Mouse (Mus musculus) MEL (cell line): Measurements from ENCODE around the gene Zfc3h1. TPM values are rescaled to one million over a fixed set of nuclear protein-coding genes. Genes with fewer than 3 reads are reported as not detected.

Experiments used
- DNase-seq: peaks from one replicate; pipeline ENCODE4 v3.0.0; 2011; ENCODE audit warnings: low read depth, low spot score
- H3K27ac ChIP-seq: 2 replicates; pipeline ENCODE4 v1.5.1; 2012; ENCODE audit warnings: low read depth, mild to moderate bottlenecking, control low read depth, low read length, moderate library complexity; ENCODE audit not compliant: control insufficient read depth
- H3K27me3 ChIP-seq, 2 experiments: fragments of 150-350 bp in 1 of 2; sonication (generic) in 1 of 2; 2 replicates each; pipeline ENCODE4 v1.6.1; 2012; ENCODE audit warnings: low read length in 2 of 2, mild to moderate bottlenecking in 2 of 2, improper control_type of control experiment in 1 of 2, moderate library complexity in 1 of 2; ENCODE audit not compliant: insufficient read depth in 2 of 2, control insufficient read depth in 1 of 2
- H3K36me3 ChIP-seq, 2 experiments: 2 replicates each; pipeline ENCODE4 v1.6.1; 2012 to 2014; ENCODE audit warnings: low read length in 2 of 2, improper control_type of control experiment in 1 of 2, inconsistent platforms in 1 of 2, mild to moderate bottlenecking in 1 of 2; ENCODE audit not compliant: insufficient read depth in 2 of 2, control insufficient read depth in 1 of 2
- H3K4me1 ChIP-seq, 2 experiments: fragments of 150-350 bp in 1 of 2; sonication (generic) in 1 of 2; 2 replicates each; pipeline ENCODE4 v1.6.1; 2012; ENCODE audit warnings: low read length in 2 of 2, improper control_type of control experiment in 1 of 2, mild to moderate bottlenecking in 1 of 2; ENCODE audit not compliant: insufficient read depth in 2 of 2, control insufficient read depth in 1 of 2
- H3K4me3 ChIP-seq, 2 experiments: fragments of 150-350 bp in 1 of 2; sonication (generic) in 1 of 2; 2 replicates each; pipeline ENCODE4 v1.5.1; 2012; ENCODE audit warnings: low read depth in 2 of 2, low read length in 2 of 2, mild to moderate bottlenecking in 2 of 2, moderate library complexity in 2 of 2, control low read depth in 1 of 2, improper control_type of control experiment in 1 of 2; ENCODE audit not compliant: control insufficient read depth in 1 of 2, insufficient read depth in 1 of 2
- H3K79me2 ChIP-seq: 2 replicates; pipeline ENCODE4 v1.6.1; 2012; ENCODE audit warnings: mild to moderate bottlenecking, low read length, moderate library complexity; ENCODE audit not compliant: control insufficient read depth, poor library complexity, insufficient read depth
- H3K9ac ChIP-seq: 2 replicates; pipeline ENCODE4 v1.6.1; 2012; ENCODE audit warnings: low read depth, mild to moderate bottlenecking, control low read depth, low read length, moderate library complexity; ENCODE audit not compliant: control insufficient read depth, poor library complexity, severe bottlenecking
- H3K9me3 ChIP-seq: fragments of 150-350 bp; sonication (generic); replicated peaks from 2 replicates; pipeline ENCODE4 v1.6.1; 2012; ENCODE audit warnings: mild to moderate bottlenecking, low read length, improper control_type of control experiment, moderate library complexity; ENCODE audit not compliant: insufficient read depth
- CTCF ChIP-seq, 3 experiments: IDR thresholded peaks in 2 of 3; conservative IDR thresholded peaks in 1 of 3; 2 replicates each; pipeline ENCODE4 v1.5.1; 2011 to 2012; ENCODE audit warnings: low read length in 3 of 3, low read depth in 2 of 3, mild to moderate bottlenecking in 2 of 3, improper control_type of control experiment in 1 of 3, inconsistent platforms in 1 of 3, mixed read lengths in 1 of 3, moderate library complexity in 1 of 3; ENCODE audit not compliant: control insufficient read depth in 1 of 3, insufficient read depth in 1 of 3, poor library complexity in 1 of 3, severe bottlenecking in 1 of 3
- ELF1 ChIP-seq: IDR thresholded peaks from 2 replicates; pipeline ENCODE4 v1.6.1; 2014; ENCODE audit warnings: low read depth, mild to moderate bottlenecking, inconsistent platforms, low read length, improper control_type of control experiment, moderate library complexity
- GABPA ChIP-seq: IDR thresholded peaks from 2 replicates; pipeline ENCODE4 v1.6.1; 2012; ENCODE audit warnings: low read depth, mild to moderate bottlenecking, inconsistent platforms, low read length, improper control_type of control experiment, moderate library complexity
- GATA1 ChIP-seq: IDR thresholded peaks from 2 replicates; pipeline ENCODE4 v1.6.1; 2011; ENCODE audit warnings: low read depth, low read length, improper control_type of control experiment
- KAT2A ChIP-seq: conservative IDR thresholded peaks from 2 replicates; pipeline ENCODE4 v1.6.1; 2012; ENCODE audit warnings: low read depth, low read length, improper control_type of control experiment, inconsistent platforms
- MAFK ChIP-seq: IDR thresholded peaks from 2 replicates; pipeline ENCODE4 v1.6.1; 2011; ENCODE audit warnings: low read depth, mild to moderate bottlenecking, low read length, improper control_type of control experiment, borderline replicate concordance
- MAX ChIP-seq: IDR thresholded peaks from 2 replicates; pipeline ENCODE4 v1.6.1; 2011; ENCODE audit warnings: low read length, improper control_type of control experiment
- MEF2A ChIP-seq: IDR thresholded peaks from 2 replicates; pipeline ENCODE4 v1.6.1; 2014; ENCODE audit warnings: low read depth, mild to moderate bottlenecking, inconsistent platforms, low read length, improper control_type of control experiment; ENCODE audit not compliant: poor library complexity, insufficient replicate concordance, severe bottlenecking; ENCODE audit errors: extremely low read depth
- MXI1 ChIP-seq: IDR thresholded peaks from 2 replicates; pipeline ENCODE4 v1.6.1; 2011; ENCODE audit warnings: mild to moderate bottlenecking, low read depth, low read length, improper control_type of control experiment
- MYB ChIP-seq: IDR thresholded peaks from 2 replicates; pipeline ENCODE4 v1.6.1; 2011; ENCODE audit warnings: mild to moderate bottlenecking, low read depth, low read length, improper control_type of control experiment
- MYC ChIP-seq: IDR thresholded peaks from 2 replicates; pipeline ENCODE4 v1.6.1; 2011; ENCODE audit warnings: low read depth, mild to moderate bottlenecking, low read length, improper control_type of control experiment, moderate library complexity
- NELFE ChIP-seq: IDR thresholded peaks from 2 replicates; pipeline ENCODE4 v1.6.1; 2011; ENCODE audit warnings: low read depth, low read length, improper control_type of control experiment
- POLR2A ChIP-seq, 2 experiments: IDR thresholded peaks; 2 replicates each; pipeline ENCODE4 v1.6.1; 2011 to 2012; ENCODE audit warnings: low read length in 2 of 2, mild to moderate bottlenecking in 2 of 2, control low read depth in 1 of 2, improper control_type of control experiment in 1 of 2, low read depth in 1 of 2, moderate library complexity in 1 of 2; ENCODE audit not compliant: control insufficient read depth in 1 of 2, insufficient read depth in 1 of 2, poor library complexity in 1 of 2
- POLR2AphosphoS2 ChIP-seq: IDR thresholded peaks from 2 replicates; pipeline ENCODE4 v1.6.1; 2011; ENCODE audit warnings: low read length, improper control_type of control experiment
- POLR2AphosphoS5 ChIP-seq: IDR thresholded peaks from 2 replicates; pipeline ENCODE4 v1.6.1; 2012; ENCODE audit warnings: low read depth, borderline replicate concordance, mild to moderate bottlenecking, inconsistent platforms, low read length, moderate library complexity, mixed read lengths
- RAD21 ChIP-seq: IDR thresholded peaks from 2 replicates; pipeline ENCODE4 v1.6.1; 2011; ENCODE audit warnings: mild to moderate bottlenecking, low read depth, low read length, improper control_type of control experiment
- SIN3A ChIP-seq: IDR thresholded peaks from 2 replicates; pipeline ENCODE4 v1.6.1; 2012; ENCODE audit warnings: low read length, improper control_type of control experiment, inconsistent platforms
- SMC3 ChIP-seq: IDR thresholded peaks from 2 replicates; pipeline ENCODE4 v1.6.1; 2011; ENCODE audit warnings: low read depth, low read length, improper control_type of control experiment
- TAL1 ChIP-seq: IDR thresholded peaks from 2 replicates; pipeline ENCODE4 v1.6.1; 2012; ENCODE audit warnings: mild to moderate bottlenecking, inconsistent platforms, low read length, moderate library complexity, mixed read lengths
- TBP ChIP-seq: IDR thresholded peaks from 2 replicates; pipeline ENCODE4 v1.8.0; 2011; ENCODE audit warnings: low read depth, low read length, improper control_type of control experiment
- USF1 ChIP-seq: IDR thresholded peaks from 2 replicates; pipeline ENCODE4 v1.6.1; 2014; ENCODE audit warnings: low read depth, mild to moderate bottlenecking, inconsistent platforms, low read length, improper control_type of control experiment, moderate library complexity
- USF2 ChIP-seq, 2 experiments: IDR thresholded peaks; 2 replicates each; pipeline ENCODE4 v1.6.1; 2011 to 2012; ENCODE audit warnings: improper control_type of control experiment in 2 of 2, low read length in 2 of 2, borderline replicate concordance in 1 of 2, inconsistent platforms in 1 of 2, low read depth in 1 of 2, mild to moderate bottlenecking in 1 of 2; ENCODE audit not compliant: insufficient read depth in 1 of 2
- ZC3H11A ChIP-seq: IDR thresholded peaks from 2 replicates; pipeline ENCODE4 v1.6.1; 2012; ENCODE audit warnings: low read depth, mild to moderate bottlenecking, inconsistent platforms, low read length, improper control_type of control experiment
- ZMIZ1 ChIP-seq: IDR thresholded peaks from 2 replicates; pipeline ENCODE4 v1.6.1; 2012; ENCODE audit warnings: low read depth, mild to moderate bottlenecking, inconsistent platforms, low read length, improper control_type of control experiment, moderate library complexity
- ZNF384 ChIP-seq: IDR thresholded peaks from 2 replicates; pipeline ENCODE4 v1.6.1; 2012; ENCODE audit warnings: low read depth, mild to moderate bottlenecking, inconsistent platforms, low read length, improper control_type of control experiment
- polyA plus RNA-seq, 2 experiments: library from polyadenylated mRNA; stranded (reverse) in 1 of 2; unstranded in 1 of 2; fragments of >175 nt in 1 of 2; fragments of >200 nt in 1 of 2; gene quantifications; 2 replicates each; pipeline versions ENCODE4 v1.2.1 to v1.2.4; 2012; ENCODE audit warnings: low replicate concordance in 2 of 2, low read depth in 1 of 2; ENCODE audit not compliant: insufficient read length in 2 of 2, insufficient read depth in 1 of 2, missing spikeins in 1 of 2
- total RNA-seq: library from RNA; depleted of rRNA; stranded (reverse); fragments of 300-350 nt; gene quantifications from 2 replicates; pipeline ENCODE4 v1.2.3, GENCODE M21; 2012

Gene Zfc3h1
- total and polyA plus RNA-seq, 3 experiments, result 14.4 to 28.7 TPM; not detected in 1

DNA sequence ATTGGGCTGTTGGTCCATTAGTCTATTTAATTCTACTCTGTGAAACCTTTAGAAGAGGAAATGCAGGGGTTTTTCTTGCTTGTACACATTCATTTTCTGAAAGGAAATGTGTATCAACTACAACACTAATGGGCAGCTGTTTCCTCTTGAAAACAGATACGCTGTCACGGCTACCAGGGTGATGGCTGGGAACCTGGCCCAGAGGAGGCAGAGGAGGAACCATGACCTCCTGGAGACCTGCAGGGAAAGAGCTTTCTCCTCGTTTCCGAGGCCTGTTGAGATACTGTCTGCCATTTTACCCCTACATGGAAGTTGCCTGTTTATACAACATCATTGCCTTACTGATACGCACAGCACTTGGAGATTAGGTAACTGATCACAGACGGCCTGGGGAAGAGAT is 81.0 kb downstream of the Zfc3h1 start:
- no peaks in the 10 kb centered on the region for H3K79me2 ChIP-seq
- H3K36me3 ChIP-seq, result no peaks in the 10 kb centered on the region
- TF ChIP-seq ELF1 (no peak), NELFE (no peak), GABPA (no peak), CTCF (IDR thresholded peaks at IDR 0.05 in 2 of 3, conservative IDR thresholded peaks at IDR 0.05 in 1 of 3; ENCODE audit: control insufficient read depth in 1 of 3, insufficient read depth in 1 of 3, low read depth in 2 of 3, low read length in 3 of 3, poor library complexity in 1 of 3, severe bottlenecking in 1 of 3) (no peak), KAT2A (no peak), MYC (no peak), POLR2AphosphoS5 (no peak), ZMIZ1 (no peak), USF1 (no peak), ZC3H11A (no peak), POLR2A (IDR thresholded peaks at IDR 0.05; ENCODE audit: control insufficient read depth in 1 of 2, insufficient read depth in 1 of 2, low read depth in 1 of 2, low read length in 2 of 2, poor library complexity in 1 of 2) (no peak), RAD21 (no peak), MAFK (no peak), MYB (no peak), SIN3A (no peak), MXI1 (no peak)
- no peaks in the 10 kb centered on the region for H3K4me1 ChIP-seq
- no peaks in the 10 kb centered on the region for H3K9me3 ChIP-seq
- DNase-seq, result no peak
- no peak overlapping the region for H3K27ac ChIP-seq
- no peaks in the 10 kb centered on the region for H3K27me3 ChIP-seq
- H3K9ac ChIP-seq, result no peak overlapping the region
- no peak overlapping the region for H3K4me3 ChIP-seq

DNA sequence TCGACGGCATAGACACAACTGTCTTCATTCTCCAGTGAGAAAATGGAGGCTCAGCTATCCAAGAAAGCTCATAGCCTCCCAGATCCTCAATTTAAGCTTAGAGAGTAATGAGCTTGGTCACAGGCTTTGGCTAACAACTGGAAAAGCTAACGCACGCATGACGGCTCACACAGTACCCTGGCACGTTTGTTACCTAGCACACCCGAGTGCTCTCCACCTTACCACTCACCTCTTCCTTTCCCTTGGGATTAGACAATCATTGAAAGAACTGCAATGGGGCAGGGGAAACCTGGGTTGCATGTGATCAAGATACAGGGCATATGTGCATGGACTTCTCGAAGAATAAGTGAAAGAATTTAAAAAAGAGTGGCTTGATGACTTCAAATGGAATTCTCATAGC is 83.2 kb downstream of the Zfc3h1 start:
- no peaks in the 10 kb centered on the region for H3K79me2 ChIP-seq
- no peak overlapping the region for H3K27ac ChIP-seq
- no peak overlapping the region for H3K9ac ChIP-seq
- H3K27me3 ChIP-seq, result no peaks in the 10 kb centered on the region
- no peak overlapping the region for H3K4me3 ChIP-seq
- no peaks in the 10 kb centered on the region for H3K4me1 ChIP-seq
- H3K9me3 ChIP-seq, result no peaks in the 10 kb centered on the region
- TF ChIP-seq ZNF384, result no peak
- no peak for TF ChIP-seq KAT2A
- TF ChIP-seq MEF2A, result no peak
- TF ChIP-seq MAX, result no peak
- TF ChIP-seq TAL1, result no peak
- TF ChIP-seq RAD21, result no peak
- no peak for TF ChIP-seq TBP
- TF ChIP-seq MYB, result no peak
- no peak for TF ChIP-seq ELF1
- TF ChIP-seq SMC3, result no peak
- no peak for TF ChIP-seq USF2 (IDR thresholded peaks at IDR 0.05; ENCODE audit: borderline replicate concordance in 1 of 2, insufficient read depth in 1 of 2, low read depth in 1 of 2, low read length in 2 of 2)
- no peak for TF ChIP-seq POLR2AphosphoS2
- no peak for TF ChIP-seq GATA1
- TF ChIP-seq MXI1, result no peak
- no peaks in the 10 kb centered on the region for H3K36me3 ChIP-seq
- no peak for DNase-seq
